Mouse (Mus musculus) lung, embryonic 14.5 days (tissue): Measurements from ENCODE around the gene Gpr108. TPM values are rescaled to one million over a fixed set of nuclear protein-coding genes. Genes with fewer than 3 reads are reported as not detected.
A peak's percentile ranks its signal among the peaks of the same experiment; 100 is the strongest.

Experiments used
- ATAC-seq: fragments of 200-750 bp; cut with Nextera tagmentation; 2 replicates; pipeline ENCODE4 v1.8.0; 2017; ENCODE audit warnings: mild to moderate bottlenecking, moderate TSS enrichment, moderate library complexity; ENCODE audit not compliant: insufficient read depth
- DNase-seq: peaks from one replicate; pipeline ENCODE4 v3.0.0-alpha.2; 2015
- H3K27ac ChIP-seq: fragments of 300-500 bp; sonication (generic); 2 replicates; pipeline ENCODE4 v1.5.1; 2014; ENCODE audit warnings: low read depth, mild to moderate bottlenecking, moderate library complexity
- H3K27me3 ChIP-seq: fragments of 300-500 bp; sonication (generic); 2 replicates; pipeline ENCODE4 v1.6.1; 2014; ENCODE audit warnings: low read length, control low read depth; ENCODE audit not compliant: insufficient read depth
- H3K36me3 ChIP-seq: fragments of 300-500 bp; sonication (generic); 2 replicates; pipeline ENCODE4 v1.6.1; 2014; ENCODE audit warnings: control low read depth; ENCODE audit not compliant: insufficient read depth
- H3K4me1 ChIP-seq: fragments of 300-500 bp; sonication (generic); 2 replicates; pipeline ENCODE4 v1.6.1; 2014; ENCODE audit warnings: antibody characterized with exemption, control low read depth; ENCODE audit not compliant: insufficient read depth
- H3K4me2 ChIP-seq: fragments of 300-500 bp; sonication (generic); 2 replicates; pipeline ENCODE4 v1.6.1; 2014; ENCODE audit warnings: mild to moderate bottlenecking
- H3K4me3 ChIP-seq: fragments of 300-500 bp; sonication (generic); 2 replicates; pipeline ENCODE4 v1.5.1; 2014; ENCODE audit warnings: low read depth, low read length
- H3K9ac ChIP-seq: fragments of 300-500 bp; sonication (generic); 2 replicates; pipeline ENCODE4 v1.6.1; 2014
- H3K9me3 ChIP-seq: fragments of 300-500 bp; sonication (generic); 2 replicates; pipeline ENCODE4 v1.6.1; 2016; ENCODE audit warnings: low read depth, low read length, control low read depth
- CTCF ChIP-seq: IDR thresholded peaks from 2 replicates; pipeline ENCODE4 v1.5.1; 2016; ENCODE audit warnings: antibody characterized with exemption, low read depth
- WGBS: fragments of 180-500 bp; shearing (Covaris S2); extraction: QIAGEN DNeasy Blood & Tissue Kit; methylation state at CpG from one replicate; pipeline ENCODE4 v1.1.7; 2014; 5-methylcytosine and 5-hydroxymethylcytosine counted together
- polyA plus RNA-seq: library from polyadenylated mRNA; unstranded; fragments of >200 nt; fragmentation: Nextera tagmentation; extraction: Ambion mirVana; gene quantifications from 2 replicates; pipeline ENCODE4 v1.2.1, GENCODE M21; 2014

Gene Gpr108
- polyA plus RNA-seq, 1 experiment from 2014 or later: 30.8 TPM

- TF ChIP-seq CTCF: no peak
- Histone ChIP-seq H3K4me3 (no peak overlapping the region), H3K4me1 (no peaks in the 10 kb centered on the region), H3K9me3 (no peaks in the 10 kb centered on the region), H3K27ac (no peak overlapping the region), H3K4me2 (no peak overlapping the region), H3K9ac (no peak overlapping the region), H3K36me3 (no peaks in the 10 kb centered on the region), H3K27me3 (no peaks in the 10 kb centered on the region)
- no peak for ATAC-seq
- 49% methylated on average over 4 of the region's 4 CpGs for whole genome bisulfite sequencing
- DNase-seq: no peak
Observed at GRCm38 (mm10) chr17:57221911-57222310, 26.3 kb downstream of the Gpr108 start.

DNA sequence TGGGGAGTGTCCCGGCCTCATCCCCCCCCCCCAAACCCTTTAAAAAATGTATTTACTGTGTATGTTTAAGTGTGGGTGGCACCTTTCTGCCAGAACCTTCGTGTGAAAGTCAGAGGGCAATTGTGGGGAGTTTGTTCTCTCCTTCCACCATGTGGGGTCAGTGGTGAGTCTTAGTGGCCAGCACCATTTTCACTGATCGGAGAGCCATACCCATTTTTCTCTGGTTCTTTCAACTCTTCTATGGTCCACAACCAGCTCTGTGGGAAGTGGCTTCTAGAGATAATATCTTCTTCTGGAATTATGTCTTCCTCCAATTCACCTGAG is 28.4 kb downstream of the Gpr108 start:
- WGBS: 23% methylated on average over 3 of the region's 3 CpGs
- Histone ChIP-seq H3K9me3 (no peaks in the 10 kb centered on the region), H3K4me2 (no peak overlapping the region), H3K36me3 (no peaks in the 10 kb centered on the region), H3K27me3 (no peaks in the 10 kb centered on the region), H3K27ac (no peak overlapping the region), H3K4me1 (no peaks in the 10 kb centered on the region), H3K9ac (no peak overlapping the region), H3K4me3 (no peak overlapping the region)
- TF ChIP-seq CTCF: peak; percentile 59
- DNase-seq: peak; percentile 60
- ATAC-seq: no peak

GRCm38 (mm10) chr17:57219167-57219883 is 28.9 kb downstream of the Gpr108 start:
- H3K9ac ChIP-seq: no peak overlapping the region
- H3K9me3 ChIP-seq: no peaks in the 10 kb centered on the region

GRCm38 (mm10) chr17:57218335-57218900 is 29.8 kb downstream of the Gpr108 start:
- no peaks in the 10 kb centered on the region for H3K27me3 ChIP-seq
- no peak for DNase-seq
- 60% methylated on average over 12 of the region's 12 CpGs for WGBS
- H3K9me3 ChIP-seq: no peaks in the 10 kb centered on the region
- no peak for TF ChIP-seq CTCF
- no peak overlapping the region for H3K4me3 ChIP-seq
- H3K4me1 ChIP-seq: no peaks in the 10 kb centered on the region
- no peak overlapping the region for H3K27ac ChIP-seq
- no peaks in the 10 kb centered on the region for H3K36me3 ChIP-seq
- no peak overlapping the region for H3K4me2 ChIP-seq
- no peak for ATAC-seq
- H3K9ac ChIP-seq: no peak overlapping the region

More at GRCm38 (mm10) chr17:57219167-57219883, 28.9 kb downstream of the Gpr108 start:
- Histone ChIP-seq H3K36me3 (no peaks in the 10 kb centered on the region), H3K4me3 (no peak overlapping the region), H3K4me1 (no peaks in the 10 kb centered on the region), H3K27ac (no peak overlapping the region), H3K4me2 (no peak overlapping the region), H3K27me3 (no peaks in the 10 kb centered on the region)
- TF ChIP-seq CTCF: peak; percentile 83
- DNase-seq: peak; percentile 79
- 20% methylated on average over 11 of the region's 11 CpGs for WGBS
- no peak for ATAC-seq

GRCm38 (mm10) chr17:57214676-57215387 is 33.4 kb downstream of the Gpr108 start:
- Histone ChIP-seq H3K27me3 (no peaks in the 10 kb centered on the region), H3K9me3 (no peaks in the 10 kb centered on the region), H3K36me3 (no peaks in the 10 kb centered on the region), H3K4me2 (no peak overlapping the region), H3K4me1 (no peaks in the 10 kb centered on the region), H3K4me3 (no peak overlapping the region), H3K27ac (no peak overlapping the region), H3K9ac (no peak overlapping the region)
- DNase-seq (peak; percentile 50), ATAC-seq (peak; percentile 54; the same call in 1 of the 2 replicates)
- TF ChIP-seq CTCF: no peak
- WGBS: 38% methylated on average over 13 of the region's 13 CpGs

GRCm38 (mm10) chr17:57211501-57211900 is 36.7 kb downstream of the Gpr108 start:
- H3K9ac ChIP-seq: no peak overlapping the region
- H3K4me1 ChIP-seq: no peaks in the 10 kb centered on the region
- no peak overlapping the region for H3K27ac ChIP-seq
- H3K27me3 ChIP-seq: no peaks in the 10 kb centered on the region
- DNase-seq (no peak), ATAC-seq (no peak)
- WGBS: 64% methylated on average over 9 of the region's 9 CpGs
- no peak overlapping the region for H3K4me2 ChIP-seq
- H3K4me3 ChIP-seq: no peak overlapping the region
- TF ChIP-seq CTCF: no peak
- H3K9me3 ChIP-seq: no peaks in the 10 kb centered on the region
- no peaks in the 10 kb centered on the region for H3K36me3 ChIP-seq

GRCm38 (mm10) chr17:57209330-57209729 is 38.9 kb downstream of the Gpr108 start:
- Histone ChIP-seq H3K27ac (no peak overlapping the region), H3K9ac (no peak overlapping the region), H3K27me3 (no peaks in the 10 kb centered on the region), H3K36me3 (no peaks in the 10 kb centered on the region), H3K4me2 (no peak overlapping the region), H3K4me1 (no peaks in the 10 kb centered on the region), H3K9me3 (no peaks in the 10 kb centered on the region), H3K4me3 (no peak overlapping the region)
- no peak for ATAC-seq
- no peak for DNase-seq
- peak; percentile 18; the same call in 1 of the 2 replicates for TF ChIP-seq CTCF
- 58% methylated on average over 4 of the region's 4 CpGs for WGBS
